Mouse (Mus musculus): ENCODE data around the gene Clcn7.

DNA sequence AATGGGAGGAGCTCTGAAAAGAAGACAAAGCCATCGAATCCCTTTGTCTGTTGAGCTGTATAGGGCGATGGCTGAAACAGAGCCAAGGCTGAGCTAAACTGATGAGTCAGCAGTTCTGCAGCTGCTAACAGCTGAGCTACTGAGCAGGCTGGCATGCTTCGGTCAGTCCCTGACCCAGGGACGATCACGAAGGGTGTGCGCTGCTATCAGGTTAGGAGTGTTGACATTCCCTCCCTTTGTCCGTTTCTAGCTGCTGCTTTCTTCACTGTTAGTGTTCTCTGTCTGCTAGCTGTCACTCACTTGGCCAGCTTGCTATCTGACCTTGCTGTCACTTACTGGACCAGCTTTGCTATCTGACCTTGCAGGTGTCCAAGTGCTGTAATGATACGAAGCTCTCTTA lies 6.1 kb upstream of the Clcn7 start:
- TF ChIP-seq CTCF (IDR thresholded peaks at IDR 0.05; ENCODE audit: borderline replicate concordance, insufficient read depth, low read length), result no peak
- no peak for TF ChIP-seq POLR2A (IDR thresholded peaks at IDR 0.05; ENCODE audit: low read depth, low read length)

Data from embryonic fibroblast, embryonic 13.5 days (primary cell).